Mouse (Mus musculus): ENCODE results near the gene Gsto2.

Gsto2 gene

GRCm38 (mm10) chr19:47929043-47929442 is 63.7 kb downstream of the Gsto2 start:
- DNase-seq, result no peak

- peak; percentile 42 for DNase-seq
Observed at GRCm38 (mm10) chr19:47931982-47932638, 66.8 kb downstream of the Gsto2 start.

- DNase-seq, result no peak
Observed at GRCm38 (mm10) chr19:47934146-47934545, 68.8 kb downstream of the Gsto2 start.

GRCm38 (mm10) chr19:47934636-47935238 is 69.4 kb downstream of the Gsto2 start:
- DNase-seq, result no peak

- no peak for DNase-seq
Observed at GRCm38 (mm10) chr19:47935530-47935929, 70.2 kb downstream of the Gsto2 start.

All from thymus, postnatal 4 days (tissue).